Mouse (Mus musculus) gonadal fat pad, adult 2 months (tissue): ENCODE measurements around the gene Aldh1b1. TPM values are rescaled to one million over a fixed set of nuclear protein-coding genes. Genes with fewer than 3 reads are reported as not detected.

Source experiments
- DNase-seq: peaks from one replicate; pipeline ENCODE4 v3.0.0-alpha.2; 2012; ENCODE audit warnings: low read depth
- polyA plus RNA-seq: library from polyadenylated mRNA; depleted of rRNA; stranded (reverse); fragments of >200 nt; gene quantifications from 2 replicates; pipeline ENCODE4 v1.2.3, GENCODE M21; 2012

The Aldh1b1 gene
- polyA plus RNA-seq, 1 experiment: 1.6 TPM

DNA sequence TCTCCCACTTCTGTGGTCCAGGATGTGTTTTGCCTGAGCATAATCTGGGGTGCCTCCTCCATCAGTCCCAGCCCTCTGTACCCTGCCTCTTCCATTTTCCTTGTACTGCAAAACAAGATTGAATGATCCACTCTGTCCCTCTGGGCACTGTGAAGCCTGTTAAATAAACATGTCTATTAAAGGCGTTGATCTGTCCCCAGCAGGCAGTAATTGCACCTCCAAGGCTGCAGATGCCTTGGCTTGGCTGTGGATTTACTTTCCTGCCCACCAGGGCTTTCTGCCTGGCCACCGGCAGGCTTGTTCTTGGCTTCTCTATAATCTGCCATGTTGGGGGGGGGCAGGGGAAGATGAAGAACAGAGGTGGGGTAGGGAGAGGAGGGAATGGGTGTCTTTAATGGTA lies 12.9 kb upstream of the Aldh1b1 start:
- no peak for DNase-seq

GRCm38 (mm10) chr4:45786674-45787073 lies 12.1 kb upstream of the Aldh1b1 start:
- no peak for DNase-seq

GRCm38 (mm10) chr4:45788446-45789081 lies 10.3 kb upstream of the Aldh1b1 start:
- no peak for DNase-seq

DNA sequence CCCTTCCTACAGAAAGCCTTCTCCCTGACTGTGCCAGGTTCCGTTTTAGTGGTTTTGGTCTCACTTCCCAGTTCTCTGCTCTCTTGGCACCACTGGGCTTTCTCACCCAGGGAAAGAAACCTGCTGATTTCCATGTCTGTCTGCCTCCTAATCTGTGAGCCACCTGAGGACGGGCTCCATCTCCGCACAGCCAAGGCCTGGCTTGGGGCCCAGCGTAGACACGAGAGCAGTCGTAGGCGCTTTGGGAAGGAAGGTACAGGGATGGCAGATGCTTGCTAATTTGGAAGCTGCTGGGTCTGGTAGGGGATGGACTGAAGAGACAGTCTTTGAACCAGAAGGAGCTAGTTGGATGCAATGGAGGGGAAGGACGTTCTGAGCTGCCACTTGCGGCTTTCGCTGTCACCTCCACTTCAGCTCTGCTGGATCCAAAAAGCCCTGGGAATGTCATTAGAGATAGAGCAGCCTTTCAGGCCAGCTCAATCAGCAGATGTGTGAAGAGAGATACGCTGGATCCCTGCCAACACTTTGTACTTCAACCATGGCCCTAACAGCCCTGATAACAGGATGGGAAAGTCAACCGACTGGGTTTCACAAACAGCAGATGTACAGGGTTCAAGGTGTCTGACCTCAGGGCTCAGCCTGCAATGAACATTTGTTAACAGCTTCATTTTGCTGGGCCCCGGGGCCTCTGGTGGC lies 9.4 kb upstream of the Aldh1b1 start:
- DNase-seq: no peak

DNA sequence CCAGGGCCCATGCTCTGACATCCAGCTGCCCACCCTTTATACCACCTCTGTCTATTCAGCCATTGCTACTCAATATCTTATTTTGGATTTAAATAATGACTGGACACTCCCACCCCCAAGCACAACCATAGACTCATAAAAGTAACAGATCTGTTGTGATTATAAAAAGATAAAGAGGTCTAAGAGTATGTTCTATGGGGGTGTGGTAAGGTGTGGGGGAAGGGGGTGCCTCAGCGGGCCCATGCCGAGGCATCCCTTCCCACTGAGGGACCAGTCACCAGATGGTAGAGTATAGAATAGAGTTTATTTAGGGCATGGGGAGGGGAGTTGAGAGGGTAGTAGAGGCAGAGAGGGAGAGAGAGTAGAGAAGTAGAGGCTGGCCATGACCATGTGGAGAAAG lies 8.8 kb upstream of the Aldh1b1 start:
- no peak for DNase-seq

DNA sequence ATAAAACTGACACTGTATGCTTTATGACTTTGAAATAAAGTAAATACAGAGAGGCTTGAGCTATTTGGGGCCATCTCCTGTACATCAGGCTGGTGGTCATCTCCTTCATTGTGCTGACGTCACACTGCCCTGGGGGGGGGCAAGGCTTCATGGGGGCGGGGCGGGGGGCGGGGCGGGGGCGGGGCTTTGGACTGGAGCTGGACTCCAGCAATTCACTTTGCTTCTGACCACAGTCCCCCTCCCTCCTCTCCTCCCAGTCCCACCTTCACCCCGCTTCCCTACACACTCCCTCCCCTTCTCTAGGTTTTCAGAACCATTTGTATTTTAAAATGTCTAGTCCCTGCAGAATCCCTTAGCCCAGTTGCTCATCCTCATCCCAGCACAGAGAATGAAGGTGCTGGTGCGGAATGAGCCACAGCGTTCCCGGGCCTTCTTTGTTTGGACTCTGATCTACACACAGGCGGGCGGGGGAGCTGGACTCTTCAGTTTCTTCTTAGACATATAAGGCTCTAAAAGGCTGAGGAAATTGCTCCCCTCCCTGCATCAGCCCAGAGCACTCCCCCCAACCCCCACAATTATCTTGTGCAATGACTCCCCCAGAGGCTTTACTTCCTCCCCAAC lies 3.5 kb upstream of the Aldh1b1 start:
- no peak for DNase-seq

GRCm38 (mm10) chr4:45796760-45797159 lies 2.1 kb upstream of the Aldh1b1 start:
- DNase-seq: no peak

DNA sequence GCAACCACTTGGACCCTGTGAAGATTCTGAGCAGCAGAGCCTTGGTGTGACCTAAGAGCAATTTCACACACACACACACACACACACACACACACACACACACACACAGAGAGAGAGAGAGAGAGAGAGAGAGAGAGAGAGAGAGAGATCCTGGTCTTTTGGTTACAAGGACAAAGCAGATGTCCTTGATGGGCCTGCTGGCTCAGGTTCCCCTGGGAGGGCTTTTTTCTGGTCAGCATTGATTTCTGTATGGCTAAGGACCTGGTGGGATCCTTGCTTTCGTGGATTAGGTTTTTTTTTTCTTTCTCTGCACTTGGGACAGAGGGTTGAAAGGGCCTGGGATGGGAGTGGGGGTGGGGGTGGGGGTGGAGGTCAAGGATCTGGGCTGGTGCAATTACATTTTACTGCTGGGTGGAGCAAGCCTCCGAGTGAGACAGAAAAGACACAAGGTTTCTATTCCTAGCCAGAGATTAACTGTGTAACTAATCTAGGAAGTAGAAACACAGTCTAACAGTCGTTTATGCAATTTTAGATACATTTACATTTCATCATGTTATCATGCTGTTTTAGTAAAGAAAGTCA lies 1.2 kb downstream of the Aldh1b1 start:
- DNase-seq: no peak

GRCm38 (mm10) chr4:45802900-45803299 lies 4.1 kb downstream of the Aldh1b1 start:
- DNase-seq: no peak

DNA sequence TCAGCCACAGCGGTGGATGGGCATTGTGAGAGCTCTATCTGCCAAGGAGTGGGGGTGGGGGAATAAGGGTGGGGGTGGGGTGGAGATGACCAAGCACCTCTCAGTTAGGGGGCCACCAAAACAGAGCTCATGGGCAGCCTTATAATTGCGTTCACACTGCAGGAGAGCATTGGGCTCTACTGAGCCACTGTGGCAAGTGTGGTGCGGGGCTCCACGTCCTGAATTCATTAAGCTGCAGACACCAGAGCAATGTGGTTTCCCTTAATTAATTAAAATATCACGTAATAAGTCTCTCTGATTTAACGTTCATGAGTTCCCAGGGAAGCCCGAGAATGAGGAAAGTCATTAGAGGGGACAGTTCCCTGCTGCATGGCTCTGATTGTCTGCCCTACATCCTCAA lies 9.2 kb downstream of the Aldh1b1 start:
- DNase-seq: no peak

DNA sequence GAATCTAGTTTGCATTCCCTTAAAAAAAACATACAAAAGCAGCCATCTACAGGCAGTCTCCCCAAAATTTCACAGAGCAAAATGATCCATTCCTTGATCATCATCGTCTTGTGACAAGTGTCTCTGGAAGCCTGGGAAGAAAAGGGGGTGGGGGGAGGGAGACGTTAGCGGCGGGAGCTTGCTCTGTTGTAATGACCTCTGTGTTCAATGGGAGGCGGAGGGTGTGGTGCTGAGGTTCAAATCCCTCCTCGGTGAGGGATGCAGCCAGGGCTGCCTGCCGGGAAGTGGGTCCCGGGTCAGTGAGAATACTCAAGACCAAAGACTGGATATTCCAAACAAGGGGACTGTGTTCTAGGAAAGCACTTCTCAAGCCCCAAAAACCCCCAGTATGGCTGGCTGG lies 12.4 kb downstream of the Aldh1b1 start:
- DNase-seq: no peak

DNA sequence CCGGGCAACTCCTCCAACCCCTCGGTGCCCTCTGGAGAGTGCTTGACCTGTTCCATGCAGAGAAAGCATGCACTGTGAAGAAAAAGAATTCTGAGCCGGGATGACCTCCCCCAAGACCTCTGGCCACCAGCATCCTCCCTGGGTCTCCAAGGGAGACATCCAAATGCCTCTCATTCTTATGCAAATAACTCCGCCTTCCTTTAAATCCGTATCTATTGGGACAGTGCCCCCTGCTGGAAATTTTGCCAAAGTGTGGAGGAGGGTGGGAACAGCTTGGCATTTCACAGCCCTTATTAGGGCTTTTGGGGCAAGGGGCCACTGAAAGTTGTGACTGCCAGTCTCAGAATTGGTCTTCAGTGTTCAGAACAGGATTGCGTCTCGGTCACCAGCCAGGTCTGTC lies 16.7 kb downstream of the Aldh1b1 start:
- DNase-seq: no peak

- DNase-seq: no peak
Observed at GRCm38 (mm10) chr4:45818814-45819207, 20.0 kb downstream of the Aldh1b1 start.

DNA sequence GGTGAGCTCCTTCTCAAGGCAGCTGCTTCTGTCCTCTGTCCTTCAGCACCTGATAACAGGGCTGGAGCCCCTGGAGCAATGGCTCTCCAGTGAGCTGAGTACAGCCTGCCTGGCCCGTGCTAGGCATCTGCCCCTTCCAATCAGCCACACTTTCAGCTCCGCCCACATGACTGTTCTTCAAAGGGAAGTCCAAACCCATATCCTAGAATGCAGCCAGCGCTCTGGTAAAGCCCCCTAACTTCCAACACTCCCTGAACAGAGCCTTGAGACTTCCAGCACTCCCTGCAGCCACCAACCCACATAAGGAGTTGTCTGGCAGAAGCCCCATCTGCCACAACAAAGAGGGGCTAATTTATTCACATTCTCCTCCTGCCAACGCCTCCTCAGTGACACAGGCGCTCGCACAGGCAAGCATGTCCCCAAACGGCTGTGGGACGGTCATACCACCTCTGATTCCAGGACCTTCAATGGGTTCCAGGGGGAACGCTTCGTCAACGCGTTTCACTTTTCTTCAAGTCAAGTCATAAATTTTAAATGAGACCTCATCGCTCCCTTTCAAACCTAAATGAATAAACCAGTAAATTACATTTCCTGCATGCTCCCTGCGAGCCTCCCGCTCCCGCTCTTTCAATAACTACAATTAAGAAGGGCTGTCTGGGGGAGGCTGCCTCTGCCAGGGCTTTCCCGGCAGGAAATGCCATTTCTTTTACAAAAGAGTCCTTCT lies 20.5 kb downstream of the Aldh1b1 start:
- no peak for DNase-seq

DNA sequence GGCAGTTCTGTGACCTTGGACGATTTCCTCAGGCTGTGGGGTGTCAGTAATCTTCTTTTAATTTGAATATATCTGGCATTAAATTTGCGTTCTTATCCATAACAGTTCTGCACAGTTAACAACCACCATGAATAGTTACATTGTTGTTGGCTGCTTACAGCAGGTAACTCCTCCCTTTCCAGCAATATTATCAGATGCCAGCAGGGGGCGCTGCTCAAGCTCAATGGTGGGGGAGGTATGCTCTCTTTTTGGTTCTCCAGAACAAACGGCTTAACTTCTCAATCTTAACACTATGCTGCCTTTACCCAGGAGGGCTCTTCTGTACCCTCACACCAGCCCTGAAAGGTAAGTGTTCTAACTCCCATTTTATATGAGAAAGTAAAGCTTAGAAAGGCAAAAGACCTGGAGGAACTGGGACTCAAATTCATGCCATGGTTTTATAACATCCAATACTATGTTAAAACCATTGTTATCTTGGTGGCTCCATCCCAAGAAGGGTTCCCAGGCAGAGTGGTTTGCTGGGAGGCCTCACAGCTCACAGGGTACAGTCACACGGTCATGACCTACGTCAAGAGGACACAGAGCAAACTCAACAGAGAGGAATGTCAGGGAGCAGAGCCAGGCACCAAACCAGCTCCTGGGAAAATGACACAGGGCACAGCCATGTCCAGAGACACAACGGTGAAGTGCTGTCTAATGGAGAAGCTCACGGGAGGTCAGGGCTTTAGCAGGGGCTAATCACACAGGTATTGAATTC lies 21.4 kb downstream of the Aldh1b1 start:
- DNase-seq: no peak

GRCm38 (mm10) chr4:45821995-45822394 lies 23.2 kb downstream of the Aldh1b1 start:
- DNase-seq: no peak

DNA sequence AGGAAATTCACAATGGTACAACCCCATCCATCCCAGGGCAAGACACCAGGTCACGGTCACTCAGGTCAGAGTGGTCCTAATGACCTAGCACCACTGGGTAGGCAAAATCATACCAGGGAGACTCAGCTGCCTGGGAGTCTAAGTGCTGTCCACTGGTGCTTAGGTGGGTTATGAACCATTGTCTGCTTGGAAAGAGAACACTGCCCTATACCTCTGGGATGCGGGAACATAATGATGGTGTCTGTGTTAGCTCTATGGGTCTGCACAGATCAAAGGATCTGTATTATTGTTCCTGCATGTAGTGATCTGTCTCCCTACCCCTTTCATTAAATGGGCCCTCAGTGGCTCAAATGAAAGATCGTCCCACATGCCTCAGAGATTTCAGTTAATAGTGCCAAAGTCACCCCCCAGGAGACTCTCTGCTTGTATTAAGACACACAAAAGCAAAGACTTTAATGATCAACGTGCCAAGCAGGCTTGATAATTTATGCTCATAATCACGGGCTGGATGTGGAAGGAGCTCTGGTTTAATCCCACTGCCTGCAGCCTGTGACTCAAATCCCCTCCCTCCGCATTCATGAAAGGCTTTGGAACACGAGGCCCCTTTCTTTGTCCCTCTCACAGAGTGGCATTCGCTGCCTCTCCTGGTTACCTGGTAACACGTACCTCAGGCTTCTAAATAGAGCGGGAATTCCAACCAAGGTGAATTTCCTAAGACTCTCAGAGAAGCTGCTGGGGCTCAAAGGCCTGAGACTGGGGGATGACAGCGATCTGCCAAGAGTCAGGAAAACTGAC lies 24.2 kb downstream of the Aldh1b1 start:
- DNase-seq: no peak

- no peak for DNase-seq
Observed at GRCm38 (mm10) chr4:45824049-45824760, 25.4 kb downstream of the Aldh1b1 start.

DNA sequence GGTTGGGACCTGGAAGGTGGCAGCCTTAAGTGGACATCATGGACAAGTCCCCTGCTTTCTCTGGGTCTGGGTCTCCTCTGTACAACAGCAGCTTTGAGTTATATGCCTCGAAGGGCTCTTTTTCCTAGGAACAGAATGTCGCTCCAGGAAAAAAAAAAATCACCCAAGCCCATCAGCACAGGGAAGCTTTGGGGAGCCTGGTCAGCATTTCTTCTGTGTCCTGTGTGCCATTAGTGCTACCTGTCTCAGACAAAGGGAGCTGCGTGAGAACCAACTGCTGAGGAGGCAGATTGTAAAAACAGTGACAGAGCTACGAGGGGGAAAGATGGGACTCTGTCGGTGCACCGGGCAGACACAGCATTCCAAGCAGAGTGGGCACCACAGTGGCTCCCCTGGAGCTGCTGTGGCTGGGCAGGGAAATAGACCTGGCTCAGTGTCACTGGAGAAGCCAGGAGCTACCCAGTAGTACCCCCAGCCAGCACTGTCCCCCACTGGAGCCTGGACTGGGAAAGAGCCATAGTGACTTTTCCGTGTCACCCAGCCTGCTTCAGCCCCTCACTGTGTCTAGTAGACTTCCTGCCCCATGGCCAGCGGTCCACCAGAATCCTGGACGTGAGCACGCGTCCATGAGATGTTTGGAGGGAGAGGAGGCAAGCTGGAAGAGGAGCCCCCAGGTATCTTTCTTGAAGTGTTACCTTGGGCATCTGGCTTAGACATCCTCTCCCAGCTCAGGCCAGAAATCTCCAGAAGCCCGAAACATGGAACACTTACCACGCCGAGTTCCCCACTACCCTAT lies 26.1 kb downstream of the Aldh1b1 start:
- DNase-seq: no peak
